Mouse (Mus musculus) kidney, postnatal 10 days (tissue): ENCODE data around the gene Ogdh.
A peak's percentile ranks its signal among the peaks of the same experiment; 100 is the strongest.
"Not testable (repeated sequence)": the region's sequence is repeated elsewhere in the genome, so short reads cannot be mapped to it uniquely, and the experiment has no call there.

ENCODE experiments used
- DNase-seq: peaks from one replicate; pipeline ENCODE4 v3.0.0; 2021; ENCODE audit warnings: mixed read lengths

Gene Ogdh

GRCm38 (mm10) chr11:6367986-6368385, 76.6 kb downstream of the Ogdh start:
- not testable (repeated sequence) for DNase-seq

- no peak for DNase-seq
Measured at GRCm38 (mm10) chr11:6371376-6372155, 80.1 kb downstream of the Ogdh start.

- no peak for DNase-seq
Measured at GRCm38 (mm10) chr11:6372784-6373183, 81.4 kb downstream of the Ogdh start.

GRCm38 (mm10) chr11:6380916-6381315, 89.5 kb downstream of the Ogdh start:
- DNase-seq, result no peak

GRCm38 (mm10) chr11:6388126-6388725, 96.8 kb downstream of the Ogdh start:
- no peak for DNase-seq

GRCm38 (mm10) chr11:6388726-6389413, 97.4 kb downstream of the Ogdh start, which contains the start of gene Zmiz2:
Gene Zmiz2 (plus strand): TSS chr11:6389074.
- peak; percentile 98 for DNase-seq

GRCm38 (mm10) chr11:6389483-6389921, 98.1 kb downstream of the Ogdh start:
- peak; percentile 45 for DNase-seq

- DNase-seq, result peak; percentile 3
Measured at GRCm38 (mm10) chr11:6390376-6391053, 99.1 kb downstream of the Ogdh start.

- DNase-seq, result peak; percentile 5
Measured at GRCm38 (mm10) chr11:6391516-6392276, 100.3 kb downstream of the Ogdh start.

GRCm38 (mm10) chr11:6392857-6393256, 101.4 kb downstream of the Ogdh start:
- DNase-seq, result no peak

GRCm38 (mm10) chr11:6393866-6394265, 102.4 kb downstream of the Ogdh start:
- DNase-seq, result peak; percentile 5

- peak; percentile 7 for DNase-seq
Measured at GRCm38 (mm10) chr11:6395565-6395964, 104.1 kb downstream of the Ogdh start.

- DNase-seq, result peak; percentile 26
Measured at GRCm38 (mm10) chr11:6398141-6398540, 106.7 kb downstream of the Ogdh start.

- DNase-seq, result peak; percentile 85
Measured at GRCm38 (mm10) chr11:6402515-6403510, 111.4 kb downstream of the Ogdh start.

GRCm38 (mm10) chr11:6403830-6404405, 112.5 kb downstream of the Ogdh start:
- DNase-seq, result no peak

- peak; percentile 47 for DNase-seq
Measured at GRCm38 (mm10) chr11:6404699-6405566, 113.5 kb downstream of the Ogdh start.

GRCm38 (mm10) chr11:6405591-6406081, 114.2 kb downstream of the Ogdh start:
- DNase-seq, result peak; percentile 79
